8 mouse cellular contexts compared by ENCODE assay signal in the genomic region with DNA sequence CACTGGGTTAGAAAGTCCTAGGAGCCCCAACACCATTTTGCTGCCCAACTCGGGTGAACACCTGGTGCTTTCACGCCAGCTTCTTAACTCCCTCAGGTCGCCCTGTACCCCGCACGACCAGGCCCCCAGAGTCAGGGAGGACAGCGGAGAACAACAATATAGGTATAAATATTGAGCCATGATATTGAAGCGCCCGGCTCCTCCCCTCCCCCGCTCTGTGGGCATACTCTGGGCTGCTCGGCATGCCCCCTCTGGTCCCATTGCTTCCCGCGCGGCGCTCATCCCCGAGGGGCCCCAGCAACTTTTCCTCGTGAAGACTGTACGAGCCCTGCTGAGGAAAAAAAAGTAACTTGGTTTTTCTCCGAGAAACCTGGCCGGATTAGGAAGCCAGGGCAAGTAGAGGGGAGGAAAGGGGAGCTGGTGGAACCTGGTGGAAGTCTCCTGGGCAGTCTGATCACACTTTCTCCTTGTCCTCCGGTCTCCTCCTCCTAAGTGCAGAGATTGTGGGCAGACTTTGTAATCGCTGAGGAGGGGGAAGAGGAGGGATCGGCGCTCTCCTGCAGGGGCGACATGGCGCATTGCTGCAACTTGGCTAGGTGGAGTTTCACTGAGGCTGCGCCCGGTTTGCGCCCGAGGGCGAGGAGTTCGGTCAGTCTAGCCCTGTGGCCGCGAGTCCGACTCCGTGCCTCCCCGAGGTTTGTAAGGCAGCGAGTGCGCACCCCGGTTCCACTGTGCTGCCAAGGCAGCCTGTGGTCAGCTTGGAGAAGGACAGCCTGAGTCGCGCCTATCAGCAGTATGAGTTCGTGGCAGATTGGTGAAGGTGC. TPM values are rescaled to one million over a fixed set of nuclear protein-coding genes. Genes with fewer than 3 reads are reported as not detected.
DNase-seq lines count a peak whose midpoint lies in the region; ATAC-seq and TF ChIP-seq lines count a peak whose summit lies in the region.

No protein-coding gene starts in this region.

- WGBS in heart, embryonic 14.5 days, result under 1% methylated on average over 42 of the region's 42 CpGs
- under 1% methylated on average over 42 of the region's 42 CpGs for WGBS in hindbrain, embryonic 11.5 days
- under 1% methylated on average over 42 of the region's 42 CpGs for WGBS in midbrain, embryonic 14.5 days

- no peak overlapping the region for H3K27ac ChIP-seq in heart, embryonic 14.5 days (replicated peaks in 1 of 2; ENCODE audit: control insufficient read depth in 1 of 2, insufficient read depth in 1 of 2, low read depth in 2 of 2, low read length in 2 of 2)
- no peak overlapping the region for H3K27ac ChIP-seq in hindbrain, embryonic 11.5 days (ENCODE audit: low read depth, low read length)
- H3K27ac ChIP-seq in midbrain, embryonic 14.5 days (replicated peaks; ENCODE audit: low read depth, low read length), result no peak overlapping the region

- peaks cover 42% of the 10 kb centered on the region for H3K27me3 ChIP-seq in heart, embryonic 14.5 days (ENCODE audit: control insufficient read depth, insufficient read depth, low read length)
- H3K27me3 ChIP-seq in hindbrain, embryonic 11.5 days (ENCODE audit: control insufficient read depth, insufficient read depth, low read length), result peaks cover 35% of the 10 kb centered on the region
- peaks cover 40% of the 10 kb centered on the region for H3K27me3 ChIP-seq in midbrain, embryonic 14.5 days (ENCODE audit: control insufficient read depth, insufficient read depth, low read length)

- no peaks in the 10 kb centered on the region for H3K36me3 ChIP-seq in heart, embryonic 14.5 days (ENCODE audit: control insufficient read depth, insufficient read depth, low read length)
- H3K36me3 ChIP-seq in hindbrain, embryonic 11.5 days (ENCODE audit: control insufficient read depth, insufficient read depth, low read length), result no peaks in the 10 kb centered on the region
- no peaks in the 10 kb centered on the region for H3K36me3 ChIP-seq in midbrain, embryonic 14.5 days (ENCODE audit: control insufficient read depth, insufficient read depth, low read length)

- H3K4me1 ChIP-seq in heart, embryonic 14.5 days (ENCODE audit: control insufficient read depth in 2 of 2, insufficient read depth in 2 of 2, low read length in 2 of 2), result peaks cover 6 to 10% of the 10 kb centered on the region in 2 experiments; a peak in 2 of 4 replicates
- H3K4me1 ChIP-seq in hindbrain, embryonic 11.5 days (replicated peaks; ENCODE audit: control insufficient read depth, insufficient read depth, low read length), result 0 out of 2 replicates have a peak, but pooled peaks cover 7% of the 10 kb centered on the region
- peaks cover 9% of the 10 kb centered on the region; the same call in 1 of the 2 replicates for H3K4me1 ChIP-seq in midbrain, embryonic 14.5 days (ENCODE audit: control insufficient read depth, insufficient read depth, low read length)

- H3K4me2 ChIP-seq in heart, embryonic 14.5 days (ENCODE audit: low read length), result peak overlapping the region; percentile 90
- H3K4me2 ChIP-seq in hindbrain, embryonic 11.5 days (replicated peaks; ENCODE audit: low read depth, low read length), result peak overlapping the region; percentile 65
- peak overlapping the region; percentile 54 for H3K4me2 ChIP-seq in midbrain, embryonic 14.5 days (ENCODE audit: low read length)

- TF ChIP-seq POLR2A in brain, embryonic 14.5 days (IDR thresholded peaks at IDR 0.05; ENCODE audit: borderline replicate concordance, extremely low read depth, insufficient read depth, insufficient read length, poor library complexity, severe bottlenecking), result no peak

- H3K9ac ChIP-seq in heart, embryonic 14.5 days (ENCODE audit: low read length), result peak overlapping the region; percentile 58
- no peak overlapping the region for H3K9ac ChIP-seq in hindbrain, embryonic 11.5 days (ENCODE audit: low read depth, low read length)
- H3K9ac ChIP-seq in midbrain, embryonic 14.5 days (replicated peaks; ENCODE audit: low read length), result no peak overlapping the region

- no peak for DNase-seq in heart, adult 8-10 months (ENCODE audit: low spot score)
- DNase-seq in brain, embryonic 14.5 days (ENCODE audit: low read depth), result peak; percentile 5
- DNase-seq in hindbrain, embryonic 11.5 days (ENCODE audit: low spot score), result peak; percentile 34
- DNase-seq in midbrain, embryonic 14.5 days, result peak; percentile 17
- DNase-seq in spleen, postnatal 14 days (ENCODE audit: low spot score in 2 of 2), result no peak
- no peak for DNase-seq in yolk sac, embryonic 10.5 days (ENCODE audit: low spot score)
- DNase-seq in cerebellum, postnatal 36 days, result no peak

- no peak for ATAC-seq in heart, embryonic 14.5 days (ENCODE audit: insufficient number of reproducible peaks, insufficient read depth, low FRiP score, low read depth)
- peak; percentile 59; the same call in 1 of the 2 replicates for ATAC-seq in hindbrain, embryonic 11.5 days (ENCODE audit: low FRiP score)
- no peak for ATAC-seq in midbrain, embryonic 14.5 days (ENCODE audit: low FRiP score, low TSS enrichment)

- H3K4me3 ChIP-seq in heart, embryonic 14.5 days (ENCODE audit: control insufficient read depth in 1 of 2, insufficient read depth in 1 of 2, low read depth in 1 of 2, low read length in 2 of 2), result peak overlapping the region; percentile 41 to 46
- peak overlapping the region; percentile 33 for H3K4me3 ChIP-seq in hindbrain, embryonic 11.5 days (ENCODE audit: low read depth, low read length)
- H3K4me3 ChIP-seq in midbrain, embryonic 14.5 days (replicated peaks; ENCODE audit: low read depth, low read length), result peak overlapping the region; percentile 30

- H3K9me3 ChIP-seq in heart, embryonic 14.5 days (ENCODE audit: control insufficient read depth, low read length), result no peaks in the 10 kb centered on the region
- no peaks in the 10 kb centered on the region for H3K9me3 ChIP-seq in hindbrain, embryonic 11.5 days (ENCODE audit: control insufficient read depth, low read length)
- no peaks in the 10 kb centered on the region for H3K9me3 ChIP-seq in midbrain, embryonic 14.5 days (ENCODE audit: control insufficient read depth, low read length)

- TF ChIP-seq CTCF in brain, embryonic 14.5 days (IDR thresholded peaks at IDR 0.05; ENCODE audit: borderline replicate concordance, extremely low read depth, insufficient read depth, insufficient read length), result no peak

RNA-seq across cellular contexts. Expression of a gene that starts 23.6 kb away (rescaled TPM):
- polyA plus RNA-seq in heart, embryonic 14.5 days (2014; fragmentation: Nextera tagmentation; extraction: Ambion mirVana), result not detected in 2 replicates
- total RNA-seq in heart, adult 8-10 months (2022), result not detected
- polyA plus RNA-seq in brain, embryonic 14.5 days (2012; rRNA removed), result not detected in 2 replicates
- polyA plus RNA-seq in hindbrain, embryonic 11.5 days (2014; fragmentation: Nextera tagmentation; extraction: Ambion mirVana), result not detected in 2 replicates
- not detected in 2 replicates for polyA plus RNA-seq in midbrain, embryonic 14.5 days (2014; fragmentation: Nextera tagmentation; extraction: Ambion mirVana)

RNA-seq across cellular contexts. Expression of a gene that starts 32.8 kb away (rescaled TPM):
- polyA plus RNA-seq in heart, embryonic 14.5 days (2014; fragmentation: Nextera tagmentation; extraction: Ambion mirVana), result not detected in 2 replicates
- not detected for total RNA-seq in heart, adult 8-10 months (2022)
- not detected in 2 replicates for polyA plus RNA-seq in brain, embryonic 14.5 days (2012; rRNA removed)
- polyA plus RNA-seq in hindbrain, embryonic 11.5 days (2014; fragmentation: Nextera tagmentation; extraction: Ambion mirVana), result not detected in 2 replicates
- not detected in 2 replicates for polyA plus RNA-seq in midbrain, embryonic 14.5 days (2014; fragmentation: Nextera tagmentation; extraction: Ambion mirVana)

RNA-seq across cellular contexts. Expression of a gene that starts 45.3 kb away (rescaled TPM):
- not detected in 2 replicates for polyA plus RNA-seq in heart, embryonic 14.5 days (2014; fragmentation: Nextera tagmentation; extraction: Ambion mirVana)
- total RNA-seq in heart, adult 8-10 months (2022), result not detected
- polyA plus RNA-seq in brain, embryonic 14.5 days (2012; rRNA removed), result not detected in 2 replicates
- polyA plus RNA-seq in hindbrain, embryonic 11.5 days (2014; fragmentation: Nextera tagmentation; extraction: Ambion mirVana), result not detected in 2 replicates
- polyA plus RNA-seq in midbrain, embryonic 14.5 days (2014; fragmentation: Nextera tagmentation; extraction: Ambion mirVana), result not detected in 2 replicates

RNA-seq across cellular contexts. Expression of a gene that starts 59.3 kb away (rescaled TPM):
- polyA plus RNA-seq in heart, embryonic 14.5 days (2014; fragmentation: Nextera tagmentation; extraction: Ambion mirVana), result not detected in 2 replicates
- not detected for total RNA-seq in heart, adult 8-10 months (2022)
- polyA plus RNA-seq in brain, embryonic 14.5 days (2012; rRNA removed), result not detected in 2 replicates
- polyA plus RNA-seq in hindbrain, embryonic 11.5 days (2014; fragmentation: Nextera tagmentation; extraction: Ambion mirVana), result not detected in 2 replicates
- not detected in 2 replicates for polyA plus RNA-seq in midbrain, embryonic 14.5 days (2014; fragmentation: Nextera tagmentation; extraction: Ambion mirVana)

Comparison
In these comparisons a context has a peak if more than half of its experiments do, and no peak if none do; other contexts are left out.
1. DNase-seq: peak in brain, embryonic 14.5 days (single experiment), hindbrain, embryonic 11.5 days (single experiment) and midbrain, embryonic 14.5 days (single experiment); none in heart, adult 8-10 months (single experiment), spleen, postnatal 14 days (0 of 2), yolk sac, embryonic 10.5 days (single experiment) and cerebellum, postnatal 36 days (0 of 2).
2. Peak in every context shown above with its lines, with median percentiles within 50 percentile points of each other: H3K4me2 ChIP-seq and H3K4me3 ChIP-seq.